Mouse (Mus musculus): ENCODE measurements around the gene Slc46a2.

Slc46a2 gene

DNA sequence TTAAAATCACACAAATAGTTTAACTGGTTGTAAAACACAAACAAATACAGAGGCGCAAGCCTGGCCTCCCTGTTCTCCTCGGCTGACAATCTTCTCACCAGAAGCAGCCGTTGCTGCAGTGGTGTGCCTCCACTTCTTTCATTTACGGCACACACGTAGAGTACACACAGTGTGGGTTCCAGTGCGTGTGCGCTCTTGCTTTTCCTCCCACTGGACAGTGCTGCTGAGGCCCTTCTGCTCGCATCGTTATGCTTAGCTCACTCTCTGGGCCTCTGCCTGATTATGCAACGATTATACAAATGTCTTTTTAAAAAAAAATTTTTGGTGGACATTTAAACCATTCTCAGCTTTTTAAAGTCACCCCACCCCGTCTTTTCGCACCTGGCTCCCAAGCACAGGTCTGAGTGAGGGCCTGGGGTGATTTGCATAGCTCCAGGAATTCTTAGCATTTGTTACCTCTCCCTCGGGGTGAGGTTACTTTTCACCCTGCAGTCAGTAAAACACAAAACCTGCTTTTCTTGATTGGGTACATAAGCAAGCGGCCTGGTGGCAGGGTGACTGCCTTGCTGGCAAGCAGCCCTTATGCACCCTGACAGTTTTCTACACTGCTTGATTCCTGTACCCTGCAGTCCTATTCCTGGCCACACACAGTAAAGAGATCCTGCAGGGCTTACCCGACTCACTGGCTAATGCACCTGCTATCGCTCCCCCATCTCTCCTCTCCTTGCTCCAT lies 55.0 kb downstream of the Slc46a2 start:
- no peak for DNase-seq (ENCODE audit: low read depth, low spot score)

Measured in c-Kit-negative CD71-positive TER-119-positive erythroid progenitor cells, embryonic 14.5 days (primary cell).